ENCODE assay signal across 8 mouse cellular contexts in the genomic region with DNA sequence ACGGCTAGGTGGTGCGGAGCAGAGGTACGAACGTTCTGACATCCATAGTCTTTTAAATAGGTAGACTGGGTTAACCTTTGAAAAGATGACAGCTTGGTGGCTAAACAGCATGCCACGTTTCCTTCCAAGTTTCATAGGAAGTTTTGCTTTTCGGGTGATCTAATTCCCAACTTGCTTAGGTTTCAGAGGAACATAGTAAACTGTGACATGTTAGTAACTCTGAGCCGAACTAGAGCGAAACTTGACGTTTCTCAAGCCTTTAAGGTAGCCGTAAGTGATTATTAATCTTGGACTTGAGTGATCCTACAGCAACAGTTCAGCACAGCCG. TPM values are rescaled to one million over a fixed set of nuclear protein-coding genes. Genes with fewer than 3 reads are reported as not detected.
A peak's percentile ranks its signal among the peaks of the same experiment; 100 is the strongest.
DNase-seq lines count a peak whose midpoint lies in the region; ATAC-seq and TF ChIP-seq lines count a peak whose summit lies in the region.

No protein-coding gene starts in this region.

- no peak for ATAC-seq in hindbrain, embryonic 12.5 days (ENCODE audit: low FRiP score)
- ATAC-seq in midbrain, embryonic 13.5 days: no peak

- H3K9ac ChIP-seq in hindbrain, embryonic 12.5 days: peak overlapping the region; percentile 88
- H3K9ac ChIP-seq in midbrain, embryonic 13.5 days (replicated peaks): peak overlapping the region; percentile 95

- TF ChIP-seq CTCF in kidney, adult 2 months (conservative IDR thresholded peaks at IDR 0.05; ENCODE audit: insufficient read depth, insufficient read length, low read depth, low read length): no peak
- TF ChIP-seq CTCF in bone marrow, adult 2 months (IDR thresholded peaks at IDR 0.05; ENCODE audit: control insufficient read depth, insufficient read depth, low read length): no peak

- no peaks in the 10 kb centered on the region for H3K9me3 ChIP-seq in hindbrain, embryonic 12.5 days (replicated peaks)
- no peaks in the 10 kb centered on the region for H3K9me3 ChIP-seq in midbrain, embryonic 13.5 days

- peak overlapping the region; percentile 70 for H3K4me2 ChIP-seq in hindbrain, embryonic 12.5 days (replicated peaks)
- peak overlapping the region; percentile 81 for H3K4me2 ChIP-seq in midbrain, embryonic 13.5 days (replicated peaks)

- no peaks in the 10 kb centered on the region for H3K27me3 ChIP-seq in kidney, adult 2 months (replicated peaks; ENCODE audit: control insufficient read depth, insufficient read depth, low read length)
- H3K27me3 ChIP-seq in hindbrain, embryonic 12.5 days: no peaks in the 10 kb centered on the region
- H3K27me3 ChIP-seq in midbrain, embryonic 13.5 days: no peaks in the 10 kb centered on the region

- H3K27ac ChIP-seq in kidney, adult 2 months (ENCODE audit: insufficient read depth, low read depth, low read length): peak overlapping the region; percentile 81
- H3K27ac ChIP-seq in bone marrow, adult 2 months (ENCODE audit: control insufficient read depth, insufficient read depth, low read depth, low read length, poor library complexity): peak overlapping the region; percentile 96
- H3K27ac ChIP-seq in hindbrain, embryonic 12.5 days: peak overlapping the region; percentile 95
- peak overlapping the region; percentile 93 for H3K27ac ChIP-seq in midbrain, embryonic 13.5 days

- peak overlapping the region; percentile 82 for H3K4me3 ChIP-seq in kidney, adult 2 months (ENCODE audit: insufficient read depth, low read depth, low read length)
- H3K4me3 ChIP-seq in bone marrow, adult 2 months (replicated peaks; ENCODE audit: control insufficient read depth, low read depth, low read length): peak overlapping the region; percentile 98
- H3K4me3 ChIP-seq in hindbrain, embryonic 12.5 days: peak overlapping the region; percentile 84
- H3K4me3 ChIP-seq in midbrain, embryonic 13.5 days (replicated peaks): peak overlapping the region; percentile 77

- whole genome bisulfite sequencing in kidney, adult 2 months: under 1% methylated on average over 11 of the region's 11 CpGs
- WGBS in bone marrow, adult 2 months: under 1% methylated on average over 11 of the region's 11 CpGs
- 6% methylated on average over 11 of the region's 11 CpGs for WGBS in hindbrain, embryonic 12.5 days
- 7% methylated on average over 11 of the region's 11 CpGs for WGBS in midbrain, embryonic 13.5 days

- peaks cover 3% of the 10 kb centered on the region; the same call in 1 of the 2 replicates for H3K4me1 ChIP-seq in kidney, adult 2 months (ENCODE audit: control insufficient read depth, insufficient read depth, low read length)
- H3K4me1 ChIP-seq in bone marrow, adult 2 months (ENCODE audit: control insufficient read depth, insufficient read depth, low read length): no peaks in the 10 kb centered on the region; the same call in 1 of the 2 replicates
- peaks cover 20% of the 10 kb centered on the region for H3K4me1 ChIP-seq in hindbrain, embryonic 12.5 days
- H3K4me1 ChIP-seq in midbrain, embryonic 13.5 days (replicated peaks): peaks cover 32% of the 10 kb centered on the region

- TF ChIP-seq POLR2A in kidney, adult 2 months (IDR thresholded peaks at IDR 0.05; ENCODE audit: low read depth, low read length): no peak
- TF ChIP-seq POLR2A in bone marrow, adult 2 months (IDR thresholded peaks at IDR 0.05; ENCODE audit: borderline replicate concordance, control insufficient read depth, low read depth, low read length): no peak

- H3K36me3 ChIP-seq in kidney, adult 2 months (ENCODE audit: control insufficient read depth, insufficient read depth, low read length): no peaks in the 10 kb centered on the region
- no peaks in the 10 kb centered on the region for H3K36me3 ChIP-seq in hindbrain, embryonic 12.5 days
- H3K36me3 ChIP-seq in midbrain, embryonic 13.5 days: peaks cover 18% of the 10 kb centered on the region

- DNase-seq in kidney, adult 2 months: no peak
- no peak for DNase-seq in kidney, postnatal 25 days
- DNase-seq in cerebellum, postnatal 36 days: no peak
- no peak for DNase-seq in lung, postnatal 10 days
- DNase-seq in spleen, adult 12 weeks (ENCODE audit: low spot score): no peak

RNA-seq across cellular contexts. Expression of a gene that starts 0.8 kb away (rescaled TPM):
- 17.4 and 18.1 TPM in 2 replicates for polyA plus RNA-seq in kidney, adult 2 months (2012; rRNA removed)
- 17.2 and 26.2 TPM in 2 replicates for polyA plus RNA-seq in bone marrow, adult 2 months (2011; ENCODE audit: insufficient read depth, insufficient read length, low replicate concordance, missing spikeins)
- polyA plus RNA-seq in hindbrain, embryonic 12.5 days (2016; fragmentation: Nextera tagmentation; extraction: Ambion mirVana): 42.3 and 44.6 TPM in 2 replicates
- polyA plus RNA-seq in midbrain, embryonic 13.5 days (2015; fragmentation: Nextera tagmentation; extraction: Ambion mirVana): 46.0 and 48.8 TPM in 2 replicates

RNA-seq across cellular contexts. Expression of a gene that starts 0.8 kb away (rescaled TPM):
- 23.1 and 24.9 TPM in 2 replicates for polyA plus RNA-seq in kidney, adult 2 months (2012; rRNA removed)
- polyA plus RNA-seq in bone marrow, adult 2 months (2011; ENCODE audit: insufficient read depth, insufficient read length, low replicate concordance, missing spikeins): 4.4 and 5.4 TPM in 2 replicates
- 24.9 and 25.4 TPM in 2 replicates for polyA plus RNA-seq in hindbrain, embryonic 12.5 days (2016; fragmentation: Nextera tagmentation; extraction: Ambion mirVana)
- 27.5 and 30.0 TPM in 2 replicates for polyA plus RNA-seq in midbrain, embryonic 13.5 days (2015; fragmentation: Nextera tagmentation; extraction: Ambion mirVana)
